ENCODE assay signal across 9 mouse cellular contexts in genomic region chr8:87594272-87594671, GRCm38 (mm10). TPM values are rescaled to one million over a fixed set of nuclear protein-coding genes. Genes with fewer than 3 reads are reported as not detected.
DNase-seq lines count a peak whose midpoint lies in the region; ATAC-seq lines count a peak whose summit lies in the region.
"Had no signal": no experiment of that assay in that cellular context is flagged by ENCODE, and none has a peak within 500 bp of the region (broad histone marks: within the 10 kb centered on the region; RNA-seq: fewer than 3 reads in every experiment).

No protein-coding gene starts in this region.

- H3K4me1 ChIP-seq in midbrain, embryonic 13.5 days (replicated peaks): 0 out of 2 replicates have a peak, but pooled peaks cover 8% of the 10 kb centered on the region

- H3K27ac ChIP-seq in midbrain, embryonic 13.5 days: no peak overlapping the region

- intact Hi-C loops in left cerebral cortex, postnatal 25 days (cut with DNase I): loop anchor here (2.0 to 10.0 kb wide), 2 partner anchors 121 to 429 kb away; no protein-coding TSS in a partner anchor

- H3K4me3 ChIP-seq in midbrain, embryonic 13.5 days (replicated peaks): no peak overlapping the region

- 0% methylated on average over 2 of the region's 2 CpGs for WGBS in midbrain, embryonic 13.5 days

- H3K4me2 ChIP-seq in midbrain, embryonic 13.5 days (replicated peaks): no peak overlapping the region

- no peaks in the 10 kb centered on the region for H3K36me3 ChIP-seq in midbrain, embryonic 13.5 days

- H3K9me3 ChIP-seq in midbrain, embryonic 13.5 days: no peaks in the 10 kb centered on the region

- H3K9ac ChIP-seq in midbrain, embryonic 13.5 days (replicated peaks): 0 out of 2 replicates have a peak overlapping the region, but pooled peaks have one; percentile 15

- ATAC-seq in midbrain, embryonic 13.5 days: peak; percentile 89

- H3K27me3 ChIP-seq in midbrain, embryonic 13.5 days: no peaks in the 10 kb centered on the region

- DNase-seq in adrenal gland, adult (ENCODE audit: inconsistent age in 2 of 2, low spot score in 1 of 2): peak; percentile 60 to 84
- DNase-seq in adrenal gland, postnatal 4 days (ENCODE audit: low spot score in 2 of 2): no peak
- peak; percentile 76 for DNase-seq in cerebellum, adult 8-10 months
- DNase-seq in frontal cortex, adult 2 months (ENCODE audit: extremely low spot score in 1 of 2, low spot score in 1 of 2): peak; percentile 16 to 80
- peak; percentile 47 for DNase-seq in hindlimb bud, embryonic 11.5 days (ENCODE audit: extremely low spot score, low read depth, low spot score)
- DNase-seq in left cerebral cortex, postnatal 25 days (ENCODE audit: low spot score in 2 of 2): peak; percentile 62 to 79
- peak; percentile 7 to 8 for DNase-seq in spleen, postnatal 36 days (ENCODE audit: low spot score in 2 of 2)

RNA-seq across cellular contexts. Expression of gene 4933402J07Rik, which starts 30.6 kb away (rescaled TPM):
- total RNA-seq in adrenal gland, postnatal 4 days (2021): not detected
- not detected in 2 replicates for polyA plus RNA-seq in frontal cortex, adult 2 months (2012; rRNA removed)
- total RNA-seq in left cerebral cortex, postnatal 25 days (2021): not detected
- polyA plus RNA-seq in midbrain, embryonic 13.5 days (2015; fragmentation: Nextera tagmentation; extraction: Ambion mirVana): not detected in 2 replicates
- total RNA-seq: neutrophil, adult 5-6 weeks had no signal

Comparison
In these comparisons a context has a peak if more than half of its experiments do, and no peak if none do; other contexts are left out.
1. DNase-seq: peak in adrenal gland, adult (2 of 2), cerebellum, adult 8-10 months (single experiment), frontal cortex, adult 2 months (2 of 2), hindlimb bud, embryonic 11.5 days (single experiment), left cerebral cortex, postnatal 25 days (2 of 2) and spleen, postnatal 36 days (2 of 2); none in adrenal gland, postnatal 4 days (0 of 2).